ENCODE assay signal across 17 mouse cellular contexts in genomic region chr14:24564801-24565624, GRCm38 (mm10).
DNase-seq lines count a peak whose midpoint lies in the region; ATAC-seq and TF ChIP-seq lines count a peak whose summit lies in the region.
"Had no signal": no experiment of that assay in that cellular context is flagged by ENCODE, and none has a peak within 500 bp of the region (broad histone marks: within the 10 kb centered on the region; RNA-seq: fewer than 3 reads in every experiment).

No protein-coding gene starts in this region.

- no peak for TF ChIP-seq CTCF in lung, postnatal 0 days (IDR thresholded peaks at IDR 0.05)

- no peak for DNase-seq in hindbrain, embryonic 10.5 days (ENCODE audit: low spot score)
- DNase-seq in lung, postnatal 10 days, result peak; percentile 11
- DNase-seq in lung, postnatal 0 days (ENCODE audit: low spot score), result no peak
- no peak for DNase-seq in frontal cortex, postnatal 25 days (ENCODE audit: low spot score in 2 of 2)
- DNase-seq in embryo, embryonic 10.5 days (ENCODE audit: low spot score), result no peak
- DNase-seq: adrenal gland, adult 8-10 months; cerebellum, adult 9-11 months; thymus, postnatal 14 days had no signal

- 81% methylated on average over 9 of the region's 9 CpGs for WGBS in hindbrain, embryonic 10.5 days
- 69% methylated on average over 9 of the region's 9 CpGs for WGBS in hindbrain, embryonic 12.5 days
- 52% methylated on average over 9 of the region's 9 CpGs for WGBS in lung, postnatal 0 days
- 35% methylated on average over 9 of the region's 9 CpGs for WGBS in forebrain, embryonic 15.5 days
- WGBS in limb, embryonic 15.5 days, result 29% methylated on average over 9 of the region's 9 CpGs

- no peak overlapping the region for H3K4me3 ChIP-seq in hindbrain, embryonic 10.5 days
- H3K4me3 ChIP-seq in hindbrain, embryonic 12.5 days, result no peak overlapping the region
- H3K4me3 ChIP-seq in lung, postnatal 0 days (ENCODE audit: low read depth, low read length), result no peak overlapping the region
- H3K4me3 ChIP-seq in forebrain, embryonic 15.5 days, result no peak overlapping the region
- H3K4me3 ChIP-seq in limb, embryonic 15.5 days, result no peak overlapping the region
- H3K4me3 ChIP-seq: embryonic facial prominence, embryonic 12.5 days; heart, adult 2 months; intestine, embryonic 15.5 days; liver, embryonic 15.5 days; stomach, embryonic 15.5 days had no signal

- H3K36me3 ChIP-seq in hindbrain, embryonic 10.5 days, result no peaks in the 10 kb centered on the region
- H3K36me3 ChIP-seq in hindbrain, embryonic 12.5 days, result no peaks in the 10 kb centered on the region
- no peaks in the 10 kb centered on the region for H3K36me3 ChIP-seq in lung, postnatal 0 days (ENCODE audit: insufficient read depth, low read length)
- no peaks in the 10 kb centered on the region for H3K36me3 ChIP-seq in forebrain, embryonic 15.5 days
- no peaks in the 10 kb centered on the region for H3K36me3 ChIP-seq in limb, embryonic 15.5 days
- H3K36me3 ChIP-seq: embryonic facial prominence, embryonic 12.5 days; G1E; intestine, embryonic 15.5 days; liver, embryonic 15.5 days; stomach, embryonic 15.5 days had no signal

- no peak for TF ChIP-seq EP300 in lung, postnatal 0 days (IDR thresholded peaks at IDR 0.05)

- no peaks in the 10 kb centered on the region for H3K9me3 ChIP-seq in hindbrain, embryonic 10.5 days
- H3K9me3 ChIP-seq in hindbrain, embryonic 12.5 days (replicated peaks), result no peaks in the 10 kb centered on the region
- no peaks in the 10 kb centered on the region for H3K9me3 ChIP-seq in lung, postnatal 0 days (ENCODE audit: low read length)
- H3K9me3 ChIP-seq in forebrain, embryonic 15.5 days, result no peaks in the 10 kb centered on the region
- no peaks in the 10 kb centered on the region for H3K9me3 ChIP-seq in limb, embryonic 15.5 days
- H3K9me3 ChIP-seq: embryonic facial prominence, embryonic 12.5 days; G1E; intestine, embryonic 15.5 days; liver, embryonic 15.5 days; stomach, embryonic 15.5 days had no signal

- no peaks in the 10 kb centered on the region for H3K27me3 ChIP-seq in hindbrain, embryonic 10.5 days (ENCODE audit: insufficient read depth, poor library complexity, severe bottlenecking)
- H3K27me3 ChIP-seq in hindbrain, embryonic 12.5 days, result no peaks in the 10 kb centered on the region
- H3K27me3 ChIP-seq in lung, postnatal 0 days (replicated peaks; ENCODE audit: insufficient read depth, low read length), result no peaks in the 10 kb centered on the region
- no peaks in the 10 kb centered on the region for H3K27me3 ChIP-seq in forebrain, embryonic 15.5 days
- H3K27me3 ChIP-seq in limb, embryonic 15.5 days, result no peaks in the 10 kb centered on the region
- H3K27me3 ChIP-seq: embryonic facial prominence, embryonic 12.5 days; intestine, embryonic 15.5 days; liver, embryonic 15.5 days; stomach, embryonic 15.5 days had no signal

- no peak for ATAC-seq in hindbrain, embryonic 12.5 days (ENCODE audit: low FRiP score)
- no peak for ATAC-seq in lung, postnatal 0 days
- ATAC-seq in forebrain, embryonic 15.5 days (replicated peaks), result peak; percentile 69
- no peak for ATAC-seq in limb, embryonic 15.5 days (ENCODE audit: insufficient number of reproducible peaks, low FRiP score, low TSS enrichment, low read depth)
- ATAC-seq: intestine, embryonic 15.5 days had no signal

- peak overlapping the region; percentile 19; the same call in 1 of the 2 replicates for H3K27ac ChIP-seq in hindbrain, embryonic 10.5 days
- no peak overlapping the region for H3K27ac ChIP-seq in hindbrain, embryonic 12.5 days
- no peak overlapping the region for H3K27ac ChIP-seq in lung, postnatal 0 days (ENCODE audit: low read length)
- H3K27ac ChIP-seq in forebrain, embryonic 15.5 days (replicated peaks), result peak overlapping the region; percentile 86
- H3K27ac ChIP-seq in limb, embryonic 15.5 days, result 0 out of 2 replicates have a peak overlapping the region, but pooled peaks have one; percentile 8
- H3K27ac ChIP-seq: embryonic facial prominence, embryonic 12.5 days; heart, adult 2 months; intestine, embryonic 15.5 days; liver, embryonic 15.5 days; stomach, embryonic 15.5 days had no signal

- 0 out of 2 replicates have a peak, but pooled peaks cover 5% of the 10 kb centered on the region for H3K4me1 ChIP-seq in hindbrain, embryonic 10.5 days (replicated peaks)
- peaks cover 13% of the 10 kb centered on the region for H3K4me1 ChIP-seq in hindbrain, embryonic 12.5 days
- H3K4me1 ChIP-seq in lung, postnatal 0 days (ENCODE audit: insufficient read depth, low read depth, low read length), result no peaks in the 10 kb centered on the region
- peaks cover 26% of the 10 kb centered on the region for H3K4me1 ChIP-seq in forebrain, embryonic 15.5 days
- H3K4me1 ChIP-seq in limb, embryonic 15.5 days, result peaks cover 10% of the 10 kb centered on the region
- H3K4me1 ChIP-seq: liver, embryonic 15.5 days; stomach, embryonic 15.5 days had no signal

- no peak overlapping the region for H3K9ac ChIP-seq in hindbrain, embryonic 12.5 days
- H3K9ac ChIP-seq in lung, postnatal 0 days (replicated peaks; ENCODE audit: low read depth), result no peak overlapping the region
- no peak overlapping the region for H3K9ac ChIP-seq in forebrain, embryonic 15.5 days (replicated peaks)
- no peak overlapping the region for H3K9ac ChIP-seq in limb, embryonic 15.5 days
- H3K9ac ChIP-seq: embryonic facial prominence, embryonic 12.5 days; intestine, embryonic 15.5 days; liver, embryonic 15.5 days; stomach, embryonic 15.5 days had no signal

- H3K4me2 ChIP-seq in hindbrain, embryonic 12.5 days (replicated peaks), result no peak overlapping the region
- no peak overlapping the region for H3K4me2 ChIP-seq in lung, postnatal 0 days (replicated peaks; ENCODE audit: low read depth, low read length)
- no peak overlapping the region for H3K4me2 ChIP-seq in forebrain, embryonic 15.5 days (replicated peaks)
- H3K4me2 ChIP-seq in limb, embryonic 15.5 days, result no peak overlapping the region
- H3K4me2 ChIP-seq: embryonic facial prominence, embryonic 12.5 days; intestine, embryonic 15.5 days; liver, embryonic 15.5 days; stomach, embryonic 15.5 days had no signal

Comparison
In these comparisons a context has a peak if more than half of its experiments do, and no peak if none do; other contexts are left out.
1. H3K27ac ChIP-seq: peak in hindbrain, embryonic 10.5 days (single experiment), forebrain, embryonic 15.5 days (single experiment) and limb, embryonic 15.5 days (single experiment); none in hindbrain, embryonic 12.5 days (single experiment) and lung, postnatal 0 days (single experiment).